Mouse (Mus musculus) limb, embryonic 14.5 days (tissue): ENCODE results near the gene Sestd1. TPM values are rescaled to one million over a fixed set of nuclear protein-coding genes. Genes with fewer than 3 reads are reported as not detected.

Source experiments
- ATAC-seq: fragments of 200-750 bp; cut with Nextera tagmentation; 2 replicates; pipeline ENCODE4 v1.8.0; 2017; ENCODE audit warnings: low read depth, moderate number of reproducible peaks, moderate TSS enrichment; ENCODE audit not compliant: low FRiP score
- DNase-seq: peaks from one replicate; pipeline ENCODE4 v3.0.0-alpha.2; 2015; ENCODE audit warnings: low spot score
- H3K27ac ChIP-seq: fragments of 300-500 bp; sonication (generic); replicated peaks from 2 replicates; pipeline ENCODE4 v1.5.1; 2014; ENCODE audit warnings: low read depth, mild to moderate bottlenecking, low read length, moderate library complexity, mixed read lengths
- H3K27me3 ChIP-seq: fragments of 300-500 bp; sonication (generic); 2 replicates; pipeline ENCODE4 v1.6.1; 2014; ENCODE audit warnings: low read length, mixed read lengths; ENCODE audit not compliant: control insufficient read depth, insufficient read depth
- H3K36me3 ChIP-seq: fragments of 300-500 bp; sonication (generic); 2 replicates; pipeline ENCODE4 v1.6.1; 2014; ENCODE audit warnings: mild to moderate bottlenecking, low read length, moderate library complexity, mixed read lengths; ENCODE audit not compliant: control insufficient read depth, insufficient read depth
- H3K4me1 ChIP-seq: fragments of 300-500 bp; sonication (generic); 2 replicates; pipeline ENCODE4 v1.6.1; 2014; ENCODE audit warnings: antibody characterized with exemption, low read length, mixed read lengths; ENCODE audit not compliant: control insufficient read depth, insufficient read depth
- H3K4me2 ChIP-seq: fragments of 300-500 bp; sonication (generic); replicated peaks from 2 replicates; pipeline ENCODE4 v1.6.1; 2014; ENCODE audit warnings: low read depth, mild to moderate bottlenecking, low read length, moderate library complexity; ENCODE audit not compliant: severe bottlenecking
- H3K4me3 ChIP-seq: fragments of 300-500 bp; sonication (generic); replicated peaks from 2 replicates; pipeline ENCODE4 v1.5.1; 2014; ENCODE audit warnings: low read length
- H3K9ac ChIP-seq: fragments of 300-500 bp; sonication (generic); 2 replicates; pipeline ENCODE4 v1.6.1; 2014; ENCODE audit warnings: mild to moderate bottlenecking, low read depth, low read length, moderate library complexity; ENCODE audit not compliant: severe bottlenecking
- H3K9me3 ChIP-seq: fragments of 300-500 bp; sonication (generic); 2 replicates; pipeline ENCODE4 v1.6.1; 2016; ENCODE audit warnings: low read length; ENCODE audit not compliant: control insufficient read depth
- POLR2A ChIP-seq: fragments of 200-500 bp; IDR thresholded peaks from 2 replicates; pipeline ENCODE4 v1.8.0; 2012; ENCODE audit warnings: inconsistent platforms, mild to moderate bottlenecking, moderate library complexity, borderline replicate concordance; ENCODE audit not compliant: insufficient read depth, insufficient read length; ENCODE audit errors: extremely low read depth
- WGBS: fragments of 180-500 bp; shearing (Covaris S2); extraction: QIAGEN DNeasy Blood & Tissue Kit; methylation state at CpG from one replicate; pipeline ENCODE4 v1.1.7; 2014; 5-methylcytosine and 5-hydroxymethylcytosine counted together
- polyA plus RNA-seq, 2 experiments: library from polyadenylated mRNA; depleted of rRNA in 1 of 2; stranded (reverse) in 1 of 2; unstranded in 1 of 2; fragments of >200 nt; fragmentation: Nextera tagmentation in 1 of 2; extraction: Ambion mirVana in 1 of 2; gene quantifications; 2 replicates each; pipeline versions ENCODE4 v1.2.1 to v1.2.3; 2012 to 2014

Gene Sestd1
- polyA plus RNA-seq, 2 experiments, result 23.8 to 25.4 TPM

DNA sequence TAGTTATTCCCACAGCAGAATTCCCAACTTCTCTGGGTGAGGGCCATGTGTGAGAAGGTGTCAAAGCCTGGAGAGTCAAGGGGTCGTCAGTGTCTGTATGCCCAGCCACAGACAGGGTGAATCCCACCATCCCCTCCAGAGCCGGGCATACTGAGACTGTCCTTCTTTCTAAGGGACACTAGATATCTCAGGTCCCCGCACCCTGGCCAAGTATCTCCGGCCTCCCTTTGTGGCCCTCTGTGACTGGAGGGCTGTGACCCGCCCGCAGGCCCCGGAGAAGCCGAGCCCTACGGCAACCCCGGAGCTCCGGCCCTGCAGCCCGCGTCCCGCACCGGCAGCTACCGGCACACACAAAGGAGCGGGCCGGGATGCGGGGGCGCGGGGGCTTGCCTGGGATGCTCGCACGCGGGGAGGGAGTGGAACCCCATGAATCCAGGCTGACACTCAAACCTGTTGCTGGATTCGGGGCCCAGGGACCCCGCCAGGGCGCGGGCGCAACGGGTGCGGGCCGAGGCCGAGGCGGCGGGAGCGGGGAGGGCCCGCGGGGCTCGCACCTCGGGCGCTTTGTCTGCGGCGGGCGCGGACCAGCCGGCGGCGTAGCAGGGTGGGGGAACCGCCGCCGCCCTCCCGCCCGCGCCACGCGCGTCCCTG is 406 bp downstream of the Sestd1 start:
- under 1% methylated on average over 29 of the region's 57 CpGs for WGBS
- Histone ChIP-seq H3K4me2 (peak overlapping the region; percentile 80), H3K9me3 (no peaks in the 10 kb centered on the region), H3K27ac (peak overlapping the region; percentile 78), H3K27me3 (no peaks in the 10 kb centered on the region), H3K9ac (peak overlapping the region; percentile 96), H3K36me3 (no peaks in the 10 kb centered on the region), H3K4me1 (peaks cover 4% of the 10 kb centered on the region; the same call in 1 of the 2 replicates), H3K4me3 (peak overlapping the region; percentile 87)
- ATAC-seq (peak; percentile 54), DNase-seq (no peak)
- no peak for TF ChIP-seq POLR2A

DNA sequence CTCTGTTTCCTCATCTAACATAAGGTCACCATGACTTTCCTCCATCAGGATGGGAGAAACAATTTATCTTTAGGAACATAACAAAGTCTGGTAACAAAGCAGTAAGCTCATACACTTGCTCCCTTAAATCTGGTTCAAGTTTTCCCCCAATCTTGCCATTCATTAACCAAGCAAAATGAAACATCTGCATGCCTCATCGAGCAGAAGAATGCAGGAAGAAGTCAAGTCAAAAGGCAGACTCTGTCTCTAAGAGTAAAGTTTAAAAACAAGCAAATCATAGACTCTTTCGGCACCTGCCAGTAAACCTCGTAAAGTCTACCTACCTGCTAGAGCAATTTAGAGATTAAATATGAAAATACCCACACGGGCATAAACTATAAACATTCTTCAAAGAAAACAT is 3.1 kb downstream of the Sestd1 start:
- Histone ChIP-seq H3K4me3 (no peak overlapping the region), H3K27ac (no peak overlapping the region), H3K27me3 (no peaks in the 10 kb centered on the region), H3K9me3 (no peaks in the 10 kb centered on the region), H3K4me2 (no peak overlapping the region), H3K36me3 (no peaks in the 10 kb centered on the region), H3K9ac (no peak overlapping the region), H3K4me1 (no peaks in the 10 kb centered on the region; the same call in 1 of the 2 replicates)
- ATAC-seq, result no peak
- WGBS, result 59% methylated on average over 4 of the region's 4 CpGs
- no peak for DNase-seq
- TF ChIP-seq POLR2A, result no peak

DNA sequence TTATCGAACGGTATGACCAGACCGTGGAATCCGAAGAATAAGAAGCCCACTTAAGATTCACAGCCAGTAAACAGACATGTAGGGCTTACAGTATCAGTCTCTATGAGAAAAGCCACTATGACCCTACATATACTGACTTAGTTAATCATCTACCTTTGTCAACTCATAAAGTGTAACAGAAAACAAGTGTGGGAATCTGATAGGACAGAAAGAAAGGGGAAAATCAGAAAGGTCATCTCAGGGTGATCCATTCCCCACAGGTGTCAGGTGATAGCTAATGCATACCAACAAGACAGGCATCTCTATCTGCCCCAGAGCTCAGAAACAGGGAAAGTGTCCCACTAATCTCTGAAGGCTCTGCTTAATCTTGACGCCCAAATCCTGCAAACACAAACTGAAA is 4.5 kb downstream of the Sestd1 start:
- no peak overlapping the region for H3K27ac ChIP-seq
- H3K4me1 ChIP-seq, result no peaks in the 10 kb centered on the region; the same call in 1 of the 2 replicates
- H3K27me3 ChIP-seq, result no peaks in the 10 kb centered on the region
- H3K9me3 ChIP-seq, result no peaks in the 10 kb centered on the region
- H3K9ac ChIP-seq, result no peak overlapping the region
- no peak for DNase-seq
- no peak overlapping the region for H3K4me3 ChIP-seq
- no peak for ATAC-seq
- no peak for TF ChIP-seq POLR2A
- H3K4me2 ChIP-seq, result no peak overlapping the region
- H3K36me3 ChIP-seq, result no peaks in the 10 kb centered on the region
- WGBS, result 82% methylated on average over 5 of the region's 5 CpGs

DNA sequence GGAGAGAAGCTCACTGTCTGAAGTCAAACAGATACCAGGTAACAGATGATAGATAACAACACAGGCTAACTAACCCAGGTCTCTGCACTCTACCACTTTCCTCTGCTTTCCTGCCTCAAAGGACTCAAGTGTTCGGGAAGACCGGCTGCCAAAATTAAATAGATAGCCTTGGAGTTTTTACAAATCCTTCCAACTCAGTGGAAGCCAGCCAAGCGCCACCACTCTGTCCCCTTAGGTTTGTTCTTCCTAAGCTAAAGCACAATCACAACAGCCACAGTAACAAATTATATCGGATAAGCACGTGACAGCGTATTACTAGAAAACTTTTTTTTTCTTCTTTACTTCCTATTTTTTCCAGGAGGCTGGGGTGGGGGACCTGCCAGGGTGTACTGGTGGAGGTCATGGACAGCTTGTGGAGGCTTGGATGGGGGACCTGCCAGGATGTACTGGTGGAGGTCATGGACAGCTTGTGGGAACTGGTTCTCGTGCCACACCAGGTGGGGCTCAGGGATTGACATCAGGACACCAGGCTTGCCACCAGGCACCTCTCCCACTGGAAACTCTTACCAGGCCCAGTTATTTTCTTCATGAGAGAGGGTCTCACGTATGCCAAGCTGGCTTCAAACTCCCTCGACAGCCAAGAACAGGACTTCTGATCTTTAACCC is 5.3 kb downstream of the Sestd1 start:
- DNase-seq, result no peak
- Histone ChIP-seq H3K4me3 (no peak overlapping the region), H3K4me1 (no peaks in the 10 kb centered on the region; the same call in none of the 2 replicates), H3K27ac (no peak overlapping the region), H3K36me3 (no peaks in the 10 kb centered on the region), H3K4me2 (no peak overlapping the region), H3K9ac (no peak overlapping the region), H3K9me3 (no peaks in the 10 kb centered on the region), H3K27me3 (no peaks in the 10 kb centered on the region)
- WGBS, result 81% methylated on average over 9 of the region's 9 CpGs
- no peak for ATAC-seq
- no peak for TF ChIP-seq POLR2A

DNA sequence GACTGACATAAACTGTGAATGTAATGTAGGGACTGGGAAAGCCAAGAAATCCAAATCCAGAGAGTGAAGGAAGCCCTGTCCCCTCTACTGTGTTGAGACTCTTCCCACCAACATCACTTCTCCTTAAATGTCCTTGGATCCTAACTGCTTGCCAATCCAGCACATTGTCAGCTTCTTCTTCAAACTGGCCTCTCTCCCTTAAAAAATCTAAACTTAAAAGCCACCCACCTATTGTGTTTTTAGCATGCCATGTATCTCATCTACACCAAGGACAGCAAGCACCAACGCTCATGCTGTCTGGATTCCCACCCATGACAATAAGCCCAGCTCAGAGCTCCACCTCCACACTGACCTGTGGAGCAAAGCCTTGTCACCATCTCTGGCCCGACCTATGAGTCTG is 7.4 kb downstream of the Sestd1 start:
- Histone ChIP-seq H3K9me3 (no peaks in the 10 kb centered on the region), H3K4me2 (no peak overlapping the region), H3K9ac (no peak overlapping the region), H3K36me3 (no peaks in the 10 kb centered on the region), H3K4me3 (no peak overlapping the region), H3K4me1 (peaks cover 4% of the 10 kb centered on the region), H3K27me3 (no peaks in the 10 kb centered on the region), H3K27ac (no peak overlapping the region)
- 94% methylated on average over 2 of the region's 2 CpGs for WGBS
- ATAC-seq (no peak), DNase-seq (no peak)
- no peak for TF ChIP-seq POLR2A
